Mouse (Mus musculus): ENCODE results near the gene Prap1.
"Not testable (repeated sequence)": the region's sequence is repeated elsewhere in the genome, so short reads cannot be mapped to it uniquely, and the experiment has no call there.

Gene Prap1

DNA sequence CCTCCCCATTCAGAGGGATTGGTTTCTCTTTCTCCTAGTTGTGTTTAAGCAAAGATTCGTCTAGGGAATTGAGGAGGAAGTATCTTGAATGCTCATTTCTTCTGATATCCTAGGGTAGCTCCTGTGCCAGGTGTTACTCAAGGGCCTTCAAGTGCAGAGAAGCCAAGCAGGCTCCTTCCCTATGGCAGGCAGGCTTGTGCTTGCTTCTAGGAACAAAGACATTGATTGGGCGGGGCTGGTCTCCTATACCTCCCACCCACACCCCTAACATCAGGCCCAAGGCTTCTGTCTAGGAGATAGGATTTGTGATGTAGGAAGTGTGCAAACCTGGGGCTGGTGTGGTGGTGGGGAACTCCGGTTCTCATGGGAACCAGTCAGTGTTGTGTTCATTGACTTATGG lies 33.7 kb downstream of the Prap1 start:
- in situ Hi-C loops (cut with MboI; ENCODE audit: low sequenced_read_pairs): no loop called here

DNA sequence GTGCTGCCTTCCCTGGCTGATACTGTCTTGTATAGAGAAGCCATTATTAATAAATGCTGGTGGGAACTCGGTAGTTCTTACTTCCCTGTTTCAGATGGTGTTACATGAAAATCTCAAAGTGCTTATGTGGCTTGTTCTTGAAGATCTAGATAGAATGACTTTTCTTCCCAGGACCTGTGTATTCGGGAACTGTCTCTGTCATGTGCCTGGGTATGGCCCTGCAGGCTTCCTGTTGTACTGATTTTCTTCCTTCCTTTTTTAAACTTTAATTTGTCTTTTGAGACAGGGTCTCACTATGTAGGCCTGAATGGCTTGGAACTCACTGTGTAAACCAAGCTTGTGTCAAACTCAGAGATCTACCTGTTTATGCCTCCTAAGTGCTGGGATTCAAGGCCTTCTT lies 34.7 kb downstream of the Prap1 start:
- in situ Hi-C loops (cut with MboI; ENCODE audit: low sequenced_read_pairs): no loop called here

DNA sequence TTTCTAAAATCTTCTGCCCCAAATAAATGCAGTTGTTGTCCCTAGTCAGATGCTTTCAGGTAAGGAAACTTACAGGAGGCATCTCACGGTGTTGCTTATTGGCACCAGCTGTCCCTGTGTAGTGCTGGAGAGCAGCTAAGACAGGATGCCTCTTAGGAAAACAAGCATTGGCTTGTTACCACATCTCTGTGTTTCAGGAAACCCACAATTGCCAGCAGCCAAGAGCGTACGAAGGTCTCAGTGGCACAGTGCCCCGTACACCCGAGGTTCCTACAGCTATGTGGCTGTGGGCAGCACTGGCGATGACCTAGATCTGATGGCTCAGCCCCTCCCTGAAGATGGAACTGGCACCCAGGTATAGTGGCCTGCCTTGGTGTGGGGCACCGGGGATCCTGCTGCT lies 39.0 kb downstream of the Prap1 start:
- in situ Hi-C loops (cut with MboI; ENCODE audit: low sequenced_read_pairs): not testable (repeated sequence)

DNA sequence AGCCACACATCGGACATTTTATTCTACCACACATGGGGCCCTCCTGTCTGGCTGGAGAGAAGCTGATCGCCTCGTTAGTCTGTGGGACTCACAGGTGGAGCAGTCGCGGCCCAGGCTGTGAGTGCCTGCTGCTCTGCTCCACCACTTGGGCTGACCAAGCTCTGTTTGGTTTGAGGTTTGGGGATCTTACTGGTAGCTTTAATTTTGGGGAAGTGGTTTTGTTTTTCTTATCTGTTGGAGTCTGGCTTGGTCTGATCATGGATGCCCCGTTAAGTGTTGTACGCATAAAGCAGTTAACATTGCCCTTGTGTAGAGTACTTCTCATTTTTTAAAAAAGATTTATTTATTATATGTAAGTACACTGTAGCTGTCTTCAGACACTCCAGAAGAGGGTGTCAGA lies 40.8 kb downstream of the Prap1 start:
- in situ Hi-C loops (cut with MboI; ENCODE audit: low sequenced_read_pairs): not testable (repeated sequence)

DNA sequence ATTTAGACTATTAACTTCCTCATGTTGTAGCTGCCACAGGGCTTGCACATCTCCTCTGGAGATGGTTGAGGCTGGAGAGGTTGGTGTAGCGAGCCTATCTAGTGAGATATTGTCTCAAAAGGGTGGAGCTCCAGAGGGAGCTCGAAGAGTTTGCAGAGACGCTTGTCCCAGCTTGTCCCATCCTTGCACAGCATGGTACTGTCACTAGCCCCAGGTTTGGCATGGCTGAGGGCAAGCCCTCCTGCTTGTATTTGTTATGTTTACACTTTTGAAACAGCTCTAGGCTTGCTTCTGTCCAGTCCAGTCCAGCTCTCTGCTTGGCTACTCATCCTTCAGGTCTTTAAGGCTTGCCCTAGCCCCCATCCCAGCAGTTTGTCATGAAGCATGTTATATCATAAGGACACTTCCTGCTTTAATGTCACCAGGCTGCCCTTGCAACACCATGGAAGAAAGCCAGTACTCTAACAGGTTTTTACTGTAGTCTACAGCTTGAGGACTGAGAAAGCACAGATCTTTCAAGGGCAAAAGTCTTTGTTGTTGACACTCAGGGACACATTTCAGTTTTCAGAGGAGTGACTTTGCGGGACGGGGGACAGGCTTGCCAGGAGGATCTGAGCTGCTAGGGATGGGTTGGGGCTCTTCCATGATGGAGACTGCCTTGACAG lies 42.0 kb downstream of the Prap1 start:
- in situ Hi-C loops (cut with MboI; ENCODE audit: low sequenced_read_pairs): no loop called here

DNA sequence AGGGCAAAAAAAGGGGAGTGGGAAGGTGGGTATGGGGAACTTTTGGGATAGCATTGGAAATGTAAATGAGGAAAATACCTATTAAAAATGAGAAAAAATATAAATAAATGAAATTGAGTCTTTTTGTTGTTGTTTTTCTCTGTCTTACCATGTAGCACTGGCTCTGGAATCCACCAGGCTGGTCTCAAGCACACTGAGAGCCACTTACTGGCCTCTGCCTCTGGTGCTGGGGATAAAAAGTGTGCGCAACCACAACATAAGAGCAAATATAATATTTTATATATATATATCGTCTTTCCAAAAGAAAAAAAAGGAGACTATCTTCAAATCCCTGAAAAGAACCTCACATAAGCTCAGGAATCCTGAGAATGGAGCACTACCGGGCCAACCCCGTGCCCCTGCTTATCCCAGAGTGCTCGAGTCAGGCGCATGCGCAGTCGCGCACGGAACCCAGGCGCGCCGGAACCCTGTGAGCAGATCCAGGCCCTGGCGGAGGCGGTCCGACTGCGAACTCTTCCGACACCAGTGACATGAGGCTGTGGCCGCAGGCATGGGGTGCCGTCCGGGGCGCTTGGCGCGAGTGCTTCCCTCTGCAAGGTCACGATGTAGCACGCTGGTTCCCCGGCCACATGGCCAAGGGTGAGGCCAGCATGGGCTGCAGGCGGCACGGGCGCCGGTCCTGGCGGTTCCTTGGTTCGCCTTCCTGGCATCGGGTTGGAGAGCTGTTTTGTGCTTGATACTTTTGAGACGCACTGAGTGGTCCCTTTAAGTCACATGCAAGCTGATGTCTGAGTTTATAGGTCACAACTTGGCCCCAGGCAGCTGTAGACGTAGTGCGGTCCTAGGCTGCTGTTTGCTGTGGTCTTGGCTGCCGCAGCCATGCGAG lies 44.2 kb downstream of the Prap1 start, which contains the start of gene Mtg1:
Gene Mtg1, plus strand, starts transcription at position 430 of the 886 bp plus-strand sequence.
- in situ Hi-C loops (cut with MboI; ENCODE audit: low sequenced_read_pairs): no loop called here

DNA sequence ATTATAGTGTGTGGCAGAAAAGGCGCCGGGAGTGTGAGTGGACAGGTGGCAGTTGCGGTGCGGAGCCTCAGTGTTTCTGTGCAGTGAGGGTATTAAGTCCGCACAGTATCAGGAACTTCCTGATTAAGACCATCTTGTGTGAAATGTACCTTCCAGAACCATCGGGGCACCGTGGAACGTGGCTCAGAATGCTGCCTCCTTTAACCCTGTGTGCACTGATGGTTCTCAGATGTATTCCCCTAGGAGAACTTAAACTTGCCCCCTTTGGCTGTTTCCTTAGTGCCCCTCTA lies 44.8 kb downstream of the Prap1 start:
- in situ Hi-C loops (cut with MboI; ENCODE audit: low sequenced_read_pairs): no loop called here

DNA sequence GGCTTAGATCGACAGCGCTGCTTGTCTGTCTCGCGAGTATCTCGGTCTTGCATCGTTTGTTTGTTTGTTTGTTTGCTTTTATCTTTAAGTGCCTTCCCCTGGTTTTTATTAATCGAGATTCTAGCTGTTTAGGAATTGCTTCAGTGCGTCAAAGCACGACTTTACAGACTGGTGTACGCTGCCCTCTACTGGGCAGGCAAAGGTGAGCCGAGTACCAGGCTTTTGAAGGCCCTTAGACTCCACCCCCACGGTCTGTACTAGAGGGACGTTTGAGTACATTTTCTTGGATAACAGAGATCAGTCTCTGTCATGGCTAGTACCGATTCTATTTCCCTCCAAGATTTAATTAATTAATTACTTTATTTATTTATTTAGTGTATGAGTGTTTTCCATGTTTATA lies 48.2 kb downstream of the Prap1 start:
- in situ Hi-C loops (cut with MboI; ENCODE audit: low sequenced_read_pairs): loop anchor here (5.0 kb wide), 1 partner anchor 59 kb away; the partner anchor contains the start of gene Caly

DNA sequence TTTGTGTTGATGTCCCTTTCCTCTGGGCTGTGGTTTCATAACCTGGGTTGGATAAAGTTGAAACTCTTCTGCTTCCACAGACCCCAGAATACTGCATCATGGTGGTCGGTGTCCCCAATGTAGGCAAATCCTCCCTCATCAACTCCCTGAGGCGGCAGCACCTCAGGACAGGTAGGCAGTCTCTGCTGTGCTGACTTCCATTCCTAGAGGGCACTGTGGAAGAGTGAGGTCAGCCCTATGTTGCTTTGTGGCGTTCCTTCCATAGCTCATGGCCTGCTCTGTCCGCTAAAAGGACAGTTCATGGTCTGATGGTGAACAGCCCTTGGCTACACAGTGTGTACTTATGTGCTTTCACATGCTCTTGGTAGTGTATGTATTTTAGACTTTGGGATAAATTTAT lies 51.4 kb downstream of the Prap1 start:
- in situ Hi-C loops (cut with MboI; ENCODE audit: low sequenced_read_pairs): loop anchor here (5.0 kb wide), 1 partner anchor 62 kb away; the partner anchor contains the start of gene Caly
